Mouse (Mus musculus) gastrocnemius, adult 8-10 months (tissue): ENCODE measurements around the gene Acap3. TPM values are rescaled to one million over a fixed set of nuclear protein-coding genes. Genes with fewer than 3 reads are reported as not detected.

ENCODE experiments used
- DNase-seq, 2 experiments: peaks; one replicate each; pipeline ENCODE4 v3.0.0; 2022; ENCODE audit warnings: low spot score in 2 of 2
- microRNA-seq: library from miRNA; unstranded; fragments of <30 nt; microRNA quantifications from one replicate; pipeline ENCODE4 v1.2.0, GENCODE M21; 2022
- total RNA-seq, 4 experiments: library from RNA; stranded (reverse); gene quantifications; 2 replicates each; pipeline ENCODE4 v1.2.4; 2022

The Acap3 gene
- total RNA-seq, 4 experiments from 2014 or later, result 5.6 to 8.3 (median 7.2) TPM

GRCm38 (mm10) chr4:155932031-155932430, 40.4 kb downstream of the Acap3 start:
- no peak for DNase-seq

- DNase-seq, result peak; percentile 43 to 51
Observed at GRCm38 (mm10) chr4:155943049-155943452, 51.4 kb downstream of the Acap3 start.

- peak; percentile 91 to 94 for DNase-seq
Observed at GRCm38 (mm10) chr4:155943534-155944249, 52.1 kb downstream of the Acap3 start, which contains the start of gene Ube2j2. Ube2j2 (plus strand) TSS chr4:155943831.

- no peak for DNase-seq
Observed at GRCm38 (mm10) chr4:155944271-155944670, 52.6 kb downstream of the Acap3 start.

GRCm38 (mm10) chr4:155947094-155947493, 55.5 kb downstream of the Acap3 start:
- no peak for DNase-seq

- no peak for DNase-seq
Observed at GRCm38 (mm10) chr4:155955491-155955890, 63.9 kb downstream of the Acap3 start.

Small RNA genes lying within 50 kb of the gene (microRNA-seq; reads per million reads assigned to microRNA genes)
- not detected for gene Gm22991

Other genes starting within 250 kb of the Acap3 start
- not detected for gene Gm10563, start 246.4 kb upstream of the Acap3 start, total RNA-seq
- 1 to 10 TPM in 2 of 4 experiments, under 1 TPM in 2; 0.70 to 1.6 (median 1.1) TPM for gene Mmp23, start 238.4 kb upstream of the Acap3 start, total RNA-seq
- 10 to 100 TPM; 17.8 to 22.6 (median 18.8) TPM for gene Mib2, start 222.6 kb upstream of the Acap3 start, total RNA-seq
- 1 to 10 TPM in 3 of 4 experiments, under 1 TPM in 1; 0.70 to 1.5 (median 1.1) TPM for gene Fndc10, start 197.5 kb upstream of the Acap3 start, total RNA-seq
- gene Ssu72, start 187.0 kb upstream of the Acap3 start, total RNA-seq, result 10 to 100 TPM; 37.8 to 42.0 (median 38.2) TPM
- under 1 TPM; 0.19 to 0.62 (median 0.37) TPM for gene Tmem240, start 157.0 kb upstream of the Acap3 start, total RNA-seq
- gene Atad3a, start 130.7 kb upstream of the Acap3 start, total RNA-seq, result 10 to 100 TPM; 23.8 to 25.1 (median 23.9) TPM
- gene Vwa1, start 117.1 kb upstream of the Acap3 start, total RNA-seq, result 1 to 10 TPM; 4.0 to 8.9 (median 6.2) TPM
- under 1 TPM; 0.21 to 0.72 (median 0.31) TPM for gene Tmem88b, start 105.9 kb upstream of the Acap3 start, total RNA-seq
- gene Ankrd65, start 101.4 kb upstream of the Acap3 start, total RNA-seq, result not detected
- 10 to 100 TPM; 46.2 to 50.5 (median 47.7) TPM for gene Mrpl20, start 88.9 kb upstream of the Acap3 start, total RNA-seq
- 10 to 100 TPM; 11.6 to 19.5 (median 15.0) TPM for gene Ccnl2, start 79.3 kb upstream of the Acap3 start, total RNA-seq
- 10 to 100 TPM; 73.1 to 83.9 (median 79.0) TPM for gene Aurkaip1, start 60.5 kb upstream of the Acap3 start, total RNA-seq
- 10 to 100 TPM; 16.5 to 34.5 (median 24.9) TPM for gene Mxra8, start 52.1 kb upstream of the Acap3 start, total RNA-seq
- 100 to 1,000 TPM; 117 to 124 (median 120) TPM for gene Dvl1, start 44.4 kb upstream of the Acap3 start, total RNA-seq
- under 1 TPM in 2 of 4 experiments, not detected in 2; 0.11 to 0.12 TPM for gene Tas1r3, start 28.5 kb upstream of the Acap3 start, total RNA-seq
- 10 to 100 TPM; 11.0 to 18.7 (median 16.1) TPM for gene Cptp, start 22.4 kb upstream of the Acap3 start, total RNA-seq
- gene Ints11, start 22.3 kb upstream of the Acap3 start, total RNA-seq, result 10 to 100 TPM; 13.0 to 16.8 (median 14.1) TPM
- 10 to 100 TPM; 14.2 to 17.0 (median 14.9) TPM for gene Pusl1, start within 50 bp of the Acap3 start, total RNA-seq
- gene Ube2j2, start 52.0 kb downstream of the Acap3 start, total RNA-seq, result 10 to 100 TPM; 53.4 to 69.1 (median 58.7) TPM
- gene C1qtnf12, start 70.5 kb downstream of the Acap3 start, total RNA-seq, result 10 to 100 TPM; 14.6 to 22.4 (median 20.8) TPM
- 1 to 10 TPM in 3 of 4 experiments, under 1 TPM in 1; 0.94 to 1.8 (median 1.6) TPM for gene B3galt6, start 100.8 kb downstream of the Acap3 start, total RNA-seq
- gene Sdf4, start 101.0 kb downstream of the Acap3 start, total RNA-seq, result 10 to 100 TPM; 68.8 to 85.8 (median 77.5) TPM
- 1 to 10 TPM in 3 of 4 experiments, under 1 TPM in 1; 0.65 to 1.9 (median 1.4) TPM for gene Tnfrsf4, start 122.0 kb downstream of the Acap3 start, total RNA-seq
- not detected for gene Tnfrsf18, start 134.3 kb downstream of the Acap3 start, total RNA-seq
- gene Ttll10, start 167.6 kb downstream of the Acap3 start, total RNA-seq, result not detected
- 1 to 10 TPM; 2.1 to 4.2 (median 2.4) TPM for gene 9430015G10Rik, start 218.2 kb downstream of the Acap3 start, total RNA-seq
- not detected for gene Rnf223, start 238.7 kb downstream of the Acap3 start, total RNA-seq